Mouse (Mus musculus) urinary bladder, postnatal 36 days (tissue): ENCODE measurements around the gene Fam92b.

ENCODE experiments used
- DNase-seq, 2 experiments: peaks; one replicate each; pipeline ENCODE4 v3.0.0; 2022; ENCODE audit warnings: low spot score in 2 of 2, mixed read lengths in 1 of 2

Gene Fam92b

GRCm38 (mm10) chr8:120152636-120153035 lies 24.6 kb downstream of the Fam92b start:
- no peak for DNase-seq

DNA sequence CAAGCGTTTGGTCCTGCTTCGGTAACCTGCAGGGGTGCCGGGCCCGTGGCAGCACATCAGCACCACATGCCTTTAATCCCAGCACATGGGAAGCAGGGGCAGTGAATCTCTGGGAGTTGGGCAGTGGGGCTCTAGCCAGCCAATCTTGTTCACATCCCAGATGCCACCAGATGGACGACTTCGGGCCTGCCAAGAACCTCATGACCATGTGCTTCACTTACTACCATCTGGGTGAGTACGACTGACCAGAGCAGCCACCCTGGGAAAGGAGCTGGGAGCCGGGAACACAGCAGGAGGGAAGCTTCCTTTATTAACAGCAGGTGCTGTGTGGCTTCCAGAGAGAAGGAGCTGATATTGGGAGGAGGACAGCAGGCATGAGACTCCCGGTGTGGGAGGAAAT lies 26.1 kb downstream of the Fam92b start:
- DNase-seq = no peak

GRCm38 (mm10) chr8:120150028-120150427 lies 27.2 kb downstream of the Fam92b start:
- DNase-seq = no peak

DNA sequence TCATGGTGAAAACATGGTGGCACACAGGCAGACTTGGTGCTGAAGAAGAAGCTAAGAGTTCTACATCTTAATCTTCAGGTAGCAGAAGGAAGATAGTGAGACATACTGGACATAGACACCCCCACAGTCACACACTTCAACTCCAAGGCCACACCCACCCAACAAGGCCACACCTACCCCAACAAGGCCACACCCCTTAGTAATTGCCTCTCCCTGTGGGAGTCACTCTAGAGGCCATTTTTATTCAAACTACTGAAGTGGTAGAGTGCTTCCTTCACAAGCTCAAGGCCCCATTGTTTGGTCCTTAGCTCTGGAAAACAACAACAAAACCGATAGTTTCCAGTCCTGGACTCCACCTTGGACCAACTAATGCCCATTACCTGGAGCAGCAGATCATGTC lies 31.2 kb downstream of the Fam92b start:
- DNase-seq = no peak

- DNase-seq = no peak
Observed at GRCm38 (mm10) chr8:120144652-120145301, 32.5 kb downstream of the Fam92b start.

DNA sequence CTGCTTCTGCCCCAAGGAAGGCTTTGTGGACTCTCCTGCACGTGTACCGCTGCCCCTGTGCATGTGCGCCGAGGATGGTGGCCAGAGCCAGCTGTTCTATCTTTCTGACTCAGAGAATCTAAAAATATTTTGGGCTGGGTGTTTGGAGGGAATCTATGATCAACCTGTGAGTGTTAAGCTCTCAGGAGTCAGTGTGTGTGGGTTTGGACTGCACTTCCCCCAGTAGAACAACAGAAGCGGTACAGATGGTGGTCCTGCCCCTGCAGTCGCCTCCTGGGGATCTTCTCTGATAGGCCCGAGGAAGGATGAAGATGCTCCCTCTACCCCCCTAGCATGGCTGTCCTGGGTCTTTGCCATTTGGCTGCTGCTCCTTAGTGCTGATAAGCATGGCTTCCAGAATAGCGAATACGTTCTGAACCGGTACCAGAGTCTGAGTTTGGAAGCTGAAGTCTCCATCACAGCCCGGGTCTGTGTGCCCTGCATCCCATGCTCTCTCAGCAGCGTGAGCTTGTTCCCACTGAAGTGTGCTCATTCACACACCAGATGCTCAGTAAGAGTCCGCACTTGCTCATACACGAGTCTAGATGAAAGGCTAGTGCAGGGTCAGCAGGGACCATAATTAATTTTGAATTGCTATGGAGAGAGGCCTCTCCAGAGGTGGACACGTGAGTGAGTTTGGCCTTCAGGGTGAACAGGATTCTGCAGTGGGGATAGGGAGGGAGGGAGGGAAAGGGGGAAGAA lies 33.2 kb downstream of the Fam92b start:
- no peak for DNase-seq

DNA sequence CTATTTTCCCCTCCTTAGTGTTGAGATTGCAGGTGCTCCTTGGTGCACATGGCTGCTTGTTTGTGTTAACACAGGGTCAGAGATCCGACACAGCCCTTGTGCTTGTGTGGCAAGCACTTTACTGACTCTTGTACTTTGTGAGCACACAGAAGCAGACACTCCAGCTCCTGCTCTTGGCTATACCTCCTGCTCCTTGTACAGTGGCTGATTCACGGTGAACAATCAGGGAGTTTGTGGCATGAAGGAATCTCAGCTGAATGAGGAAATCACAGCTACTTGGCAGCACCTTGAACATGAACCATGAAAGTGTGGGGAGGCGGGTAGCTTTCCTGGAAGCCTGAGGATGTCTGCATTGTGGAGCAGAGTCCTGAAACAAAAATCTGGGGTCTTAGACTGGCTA lies 36.5 kb downstream of the Fam92b start:
- no peak for DNase-seq

DNA sequence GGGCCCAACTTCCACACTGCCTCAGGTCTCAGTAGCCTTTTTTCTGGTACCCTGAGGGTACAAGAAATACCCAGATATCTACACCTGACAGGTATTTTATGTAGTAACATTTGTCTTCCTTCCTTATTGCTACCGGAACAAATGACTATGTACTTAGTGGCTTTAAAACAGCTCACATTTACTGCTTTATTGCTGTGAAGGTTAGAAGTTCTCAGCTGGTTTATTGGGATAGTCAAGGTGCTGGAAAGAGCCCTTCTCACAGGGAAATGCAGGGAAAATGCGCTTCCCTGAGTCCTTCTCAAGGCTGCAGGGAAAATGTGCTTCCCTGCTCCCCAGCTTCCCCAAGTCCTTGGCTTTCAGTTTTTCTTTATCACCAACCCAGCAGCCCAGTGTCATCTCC lies 38.3 kb downstream of the Fam92b start:
- DNase-seq = no peak

DNA sequence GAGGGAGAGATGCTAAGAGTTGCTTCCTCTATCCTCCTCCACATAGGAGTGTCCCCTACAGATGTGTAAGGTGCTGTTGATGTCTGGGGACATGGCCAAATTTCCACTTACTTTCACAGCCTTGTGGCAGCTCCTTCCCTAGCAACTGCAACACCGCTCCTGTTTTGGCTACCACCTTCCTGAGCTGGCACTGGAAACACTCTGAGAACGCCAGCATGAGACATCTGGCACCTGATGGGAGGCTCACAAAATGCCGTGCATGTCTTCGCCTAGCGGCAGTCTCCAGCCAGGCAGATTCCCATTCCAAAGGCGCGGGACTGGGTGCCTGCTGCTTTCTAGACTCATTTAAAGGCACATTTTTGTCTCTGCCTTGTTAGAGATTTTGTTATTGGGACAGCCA lies 40.6 kb downstream of the Fam92b start:
- no peak for DNase-seq

- DNase-seq = no peak
Observed at GRCm38 (mm10) chr8:120135687-120136086, 41.6 kb downstream of the Fam92b start.

DNA sequence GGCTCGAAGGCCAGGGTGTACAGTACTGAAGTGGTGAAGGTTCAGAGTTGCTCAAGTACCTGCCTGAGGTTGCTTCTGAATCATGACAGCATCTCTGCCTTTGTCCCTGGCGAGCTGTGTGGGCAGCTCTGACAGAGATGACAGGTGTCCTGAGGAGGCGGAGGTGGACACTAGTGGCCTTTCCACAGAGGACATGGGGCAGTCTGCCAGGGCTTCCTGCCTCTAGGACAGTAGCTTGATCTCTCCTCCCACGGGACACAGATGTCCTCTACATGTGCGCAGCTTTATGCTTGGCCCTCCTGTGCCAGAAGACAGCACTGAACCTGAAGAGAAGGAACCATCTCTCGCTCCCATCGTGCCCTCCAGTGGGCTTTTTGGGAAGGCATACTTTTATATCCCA lies 44.1 kb downstream of the Fam92b start:
- no peak for DNase-seq

DNA sequence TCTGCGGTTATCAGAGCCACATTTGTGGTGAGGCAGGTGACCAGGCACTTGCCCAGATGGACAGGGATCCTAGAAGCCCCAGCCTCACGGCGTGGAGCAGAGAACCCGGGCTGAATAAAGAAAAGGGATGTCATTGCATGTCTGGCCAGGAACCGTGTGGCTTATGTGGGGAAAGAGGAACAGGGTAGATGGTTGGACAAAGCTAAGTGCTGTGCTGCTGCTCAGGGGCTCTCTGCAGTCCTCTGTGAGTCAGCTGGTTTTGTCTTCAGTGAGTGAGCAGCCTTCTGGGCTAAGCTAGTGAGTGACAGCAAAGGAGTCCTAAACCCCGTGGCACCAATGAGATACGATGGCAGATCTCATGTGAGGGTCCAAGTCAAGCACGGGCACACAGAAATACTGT lies 46.1 kb downstream of the Fam92b start:
- no peak for DNase-seq

DNA sequence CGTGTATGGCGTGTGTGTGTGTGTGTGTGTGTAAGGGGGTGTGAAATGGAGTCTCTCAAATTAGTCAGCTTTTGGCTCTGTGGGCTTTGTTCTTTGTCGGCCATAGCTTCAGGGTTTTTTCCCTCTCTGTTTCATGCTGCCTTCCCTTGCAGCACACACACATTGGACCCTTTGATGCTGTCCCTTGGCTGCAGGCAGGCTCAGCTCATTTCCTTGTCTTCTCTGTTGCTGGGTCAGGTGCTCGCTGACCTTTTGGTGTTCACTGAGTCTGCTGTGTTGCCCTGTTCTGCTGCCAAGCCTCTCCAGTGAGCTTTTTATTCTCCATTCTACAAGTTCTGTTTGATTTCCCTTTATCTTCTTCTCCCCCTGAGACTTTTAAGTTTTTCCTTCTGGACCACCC lies 47.7 kb downstream of the Fam92b start:
- DNase-seq = no peak

DNA sequence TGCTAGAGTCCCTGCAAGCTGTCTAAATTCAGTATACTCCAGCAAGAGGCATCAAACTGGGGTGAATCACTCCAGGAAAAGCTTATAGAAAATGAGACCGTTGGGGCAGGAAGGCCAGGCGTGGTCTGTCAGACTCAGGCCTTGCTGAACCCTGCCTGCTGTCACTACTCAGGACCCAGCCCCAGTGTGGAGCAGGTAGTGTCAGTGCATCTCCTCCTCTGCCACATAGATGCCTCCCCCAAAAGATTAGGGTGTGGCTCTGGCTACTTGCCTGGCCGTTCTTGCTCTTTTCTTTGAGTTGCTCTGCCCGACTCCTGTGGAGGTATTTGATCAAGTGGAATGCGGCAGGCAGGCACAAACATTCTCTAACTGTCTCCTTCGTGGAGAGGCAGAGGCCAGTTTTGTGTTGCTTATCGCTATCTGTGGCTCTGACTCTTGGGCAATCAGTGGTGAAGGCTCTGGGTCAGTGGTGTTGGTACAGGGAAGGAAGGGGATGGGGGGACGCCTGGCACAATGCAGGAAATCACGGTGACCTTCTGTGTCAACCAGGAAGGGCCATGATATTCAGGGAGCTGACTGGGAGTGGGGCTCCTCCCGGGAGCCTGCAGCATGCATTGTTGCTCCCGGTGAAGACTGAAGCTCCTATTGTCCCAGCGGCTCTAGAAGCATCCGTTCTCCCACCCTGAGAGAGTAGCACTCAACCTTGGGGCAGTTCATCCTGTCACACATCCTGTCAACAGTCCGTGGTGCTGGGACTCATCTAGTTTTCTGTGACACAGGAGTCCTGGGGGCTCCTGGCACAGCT lies 50.7 kb downstream of the Fam92b start:
- no peak for DNase-seq

- DNase-seq = no peak
Observed at GRCm38 (mm10) chr8:120124836-120125389, 52.4 kb downstream of the Fam92b start.

DNA sequence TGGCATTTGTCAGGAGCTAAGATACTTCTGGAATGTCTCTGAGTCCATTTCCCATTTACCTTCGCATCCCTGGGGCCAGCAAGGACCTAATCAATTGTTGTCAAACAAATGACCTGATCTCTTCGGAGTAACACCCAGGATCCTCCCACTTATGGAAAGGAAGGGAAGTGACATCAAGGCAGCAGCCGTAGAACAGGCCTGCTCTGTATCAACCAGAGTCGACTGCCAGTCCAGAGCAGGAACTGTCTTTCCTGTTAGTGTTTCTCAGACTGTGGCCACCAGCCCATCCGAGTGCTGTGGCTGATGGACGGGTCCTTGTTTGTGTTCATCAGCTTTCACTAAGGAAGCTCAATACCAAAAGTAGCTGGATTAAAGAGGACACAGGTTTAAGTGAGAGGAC lies 53.0 kb downstream of the Fam92b start:
- DNase-seq = no peak

GRCm38 (mm10) chr8:120120951-120121350 lies 56.3 kb downstream of the Fam92b start:
- no peak for DNase-seq

GRCm38 (mm10) chr8:120119931-120120330 lies 57.3 kb downstream of the Fam92b start:
- no peak for DNase-seq

GRCm38 (mm10) chr8:120119429-120119828 lies 57.8 kb downstream of the Fam92b start:
- DNase-seq = no peak

- DNase-seq = no peak
Observed at GRCm38 (mm10) chr8:120118847-120119246, 58.4 kb downstream of the Fam92b start.

- DNase-seq = no peak
Observed at GRCm38 (mm10) chr8:120118162-120118561, 59.1 kb downstream of the Fam92b start.

- DNase-seq = no peak
Observed at GRCm38 (mm10) chr8:120116600-120116999, 60.7 kb downstream of the Fam92b start.
